Mouse (Mus musculus): ENCODE data around the gene Zic2. TPM values are rescaled to one million over a fixed set of nuclear protein-coding genes. Genes with fewer than 3 reads are reported as not detected.

Zic2 gene
- not detected in 4 replicates for total RNA-seq (2023; ENCODE audit: inconsistent age)

GRCm38 (mm10) chr14:122474891-122475556 is at the start of gene Zic2:
TSS of gene Zic2 (plus strand) at chr14:122475435.

GRCm38 (mm10) chr14:122450496-122451382 is 24.5 kb upstream of the Zic2 start, which contains the start of gene Gm5089:
TSS of gene Gm5089 (minus strand) at chr14:122451115.

GRCm38 (mm10) chr14:122464763-122465741 is 10.2 kb upstream of the Zic2 start, which contains the start of gene Zic5:
TSS of gene Zic5 (minus strand) at chr14:122465677.

GRCm38 (mm10) chr14:122490441-122491328 is 15.4 kb downstream of the Zic2 start, which contains the start of gene Gm10837:
TSS of gene Gm10837 (plus strand) at chr14:122490586.

Other genes starting within 250 kb of the Zic2 start
- not detected in 4 replicates for gene Gm5089, start 24.3 kb upstream of the Zic2 start, total RNA-seq (2023; ENCODE audit: inconsistent age)
- gene Zic5, start 9.8 kb upstream of the Zic2 start, total RNA-seq (2023; ENCODE audit: inconsistent age): 0.15 to 1.1 TPM (median 0.83 TPM) in 3 of 4 replicates, not detected in the other
- gene Gm10837, start 15.2 kb downstream of the Zic2 start, total RNA-seq (2023; ENCODE audit: inconsistent age): not detected in 4 replicates
- 17.5 to 30.9 TPM (median 26.1 TPM) in 4 replicates for gene Pcca, start 58.9 kb downstream of the Zic2 start, total RNA-seq (2023; ENCODE audit: inconsistent age)

Data from B cell, adult (primary cell).